Mouse (Mus musculus) right cerebral cortex, adult 18-20 months (tissue): ENCODE measurements around the gene Tyrp1.

Experiments
- DNase-seq: peaks from one replicate; pipeline ENCODE4 v3.0.0; 2022; ENCODE audit warnings: mixed read lengths

Gene Tyrp1

GRCm38 (mm10) chr4:80834050-80834449 is at the start of gene Tyrp1:
TSS of gene Tyrp1 (plus strand) at chr4:80834123.
- DNase-seq = no peak

- no peak for DNase-seq
Measured at GRCm38 (mm10) chr4:80788339-80788738, 45.6 kb upstream of the Tyrp1 start.

- no peak for DNase-seq
Measured at GRCm38 (mm10) chr4:80819511-80819910, 14.4 kb upstream of the Tyrp1 start.

GRCm38 (mm10) chr4:80821945-80822344 is 12.0 kb upstream of the Tyrp1 start:
- no peak for DNase-seq

GRCm38 (mm10) chr4:80828232-80828631 is 5.7 kb upstream of the Tyrp1 start:
- DNase-seq = no peak

- no peak for DNase-seq
Measured at GRCm38 (mm10) chr4:80839317-80839716, 5.4 kb downstream of the Tyrp1 start.

- DNase-seq = no peak
Measured at GRCm38 (mm10) chr4:80841980-80842379, 8.1 kb downstream of the Tyrp1 start.

GRCm38 (mm10) chr4:80843752-80844151 is 9.8 kb downstream of the Tyrp1 start:
- DNase-seq = peak; percentile 61

- DNase-seq = no peak
Measured at GRCm38 (mm10) chr4:80846052-80846451, 12.1 kb downstream of the Tyrp1 start.

- no peak for DNase-seq
Measured at GRCm38 (mm10) chr4:80852590-80853425, 18.9 kb downstream of the Tyrp1 start.

GRCm38 (mm10) chr4:80855495-80855894 is 21.6 kb downstream of the Tyrp1 start:
- DNase-seq = peak; percentile 46

- DNase-seq = no peak
Measured at GRCm38 (mm10) chr4:80862962-80863361, 29.0 kb downstream of the Tyrp1 start.

GRCm38 (mm10) chr4:80863906-80864305 is 30.0 kb downstream of the Tyrp1 start:
- no peak for DNase-seq

GRCm38 (mm10) chr4:80864511-80864922 is 30.6 kb downstream of the Tyrp1 start:
- DNase-seq = peak; percentile 82

- peak; percentile 29 for DNase-seq
Measured at GRCm38 (mm10) chr4:80866065-80866464, 32.1 kb downstream of the Tyrp1 start.

GRCm38 (mm10) chr4:80869598-80869997 is 35.7 kb downstream of the Tyrp1 start:
- DNase-seq = no peak

GRCm38 (mm10) chr4:80872847-80873644 is 39.1 kb downstream of the Tyrp1 start:
- no peak for DNase-seq

GRCm38 (mm10) chr4:80874121-80874859 is 40.4 kb downstream of the Tyrp1 start:
- DNase-seq = no peak

GRCm38 (mm10) chr4:80875055-80875454 is 41.1 kb downstream of the Tyrp1 start:
- DNase-seq = no peak

- no peak for DNase-seq
Measured at GRCm38 (mm10) chr4:80881996-80882599, 48.2 kb downstream of the Tyrp1 start.

- DNase-seq = no peak
Measured at GRCm38 (mm10) chr4:80886631-80887030, 52.7 kb downstream of the Tyrp1 start.

- no peak for DNase-seq
Measured at GRCm38 (mm10) chr4:80891004-80891403, 57.1 kb downstream of the Tyrp1 start.
